ENCODE assay signal across 26 mouse cellular contexts in genomic region chr17:14186176-14186575, GRCm38 (mm10). TPM values are rescaled to one million over a fixed set of nuclear protein-coding genes. Genes with fewer than 3 reads are reported as not detected.
DNase-seq lines count a peak whose midpoint lies in the region; ATAC-seq and TF ChIP-seq lines count a peak whose summit lies in the region.
"Had no signal": no experiment of that assay in that cellular context is flagged by ENCODE, and none has a peak within 500 bp of the region (broad histone marks: within the 10 kb centered on the region; RNA-seq: fewer than 3 reads in every experiment).

No protein-coding gene starts in this region.

- H3K9ac ChIP-seq in hindbrain, postnatal 0 days (replicated peaks; ENCODE audit: low read length), result no peak overlapping the region
- H3K9ac ChIP-seq: embryonic facial prominence, embryonic 13.5 days; hindbrain, embryonic 13.5 days; liver, embryonic 12.5 days; liver, postnatal 0 days; midbrain, embryonic 13.5 days; neural tube, embryonic 13.5 days had no signal

- 58% methylated on average over 3 of the region's 3 CpGs for WGBS in hindbrain, postnatal 0 days
- 86% methylated on average over 3 of the region's 3 CpGs for WGBS in hindbrain, embryonic 10.5 days

- H3K4me2 ChIP-seq in hindbrain, postnatal 0 days (ENCODE audit: low read depth, low read length), result no peak overlapping the region
- H3K4me2 ChIP-seq: embryonic facial prominence, embryonic 13.5 days; hindbrain, embryonic 13.5 days; liver, embryonic 12.5 days; midbrain, embryonic 13.5 days; neural tube, embryonic 13.5 days had no signal

- no peaks in the 10 kb centered on the region for H3K9me3 ChIP-seq in hindbrain, postnatal 0 days (ENCODE audit: low read length)
- H3K9me3 ChIP-seq in hindbrain, embryonic 10.5 days, result no peaks in the 10 kb centered on the region
- H3K9me3 ChIP-seq: hindbrain, embryonic 13.5 days; liver, embryonic 12.5 days; midbrain, embryonic 13.5 days; neural tube, embryonic 13.5 days had no signal

- H3K27ac ChIP-seq in gastrocnemius, adult 2 months, result 0 out of 2 replicates have a peak overlapping the region, but pooled peaks have one; percentile 24
- no peak overlapping the region for H3K27ac ChIP-seq in hindbrain, postnatal 0 days
- H3K27ac ChIP-seq in hindbrain, embryonic 10.5 days, result no peak overlapping the region
- H3K27ac ChIP-seq: embryonic facial prominence, embryonic 13.5 days; heart, adult 2 months; hindbrain, embryonic 13.5 days; liver, embryonic 12.5 days; macrophage; midbrain, embryonic 13.5 days; neural tube, embryonic 13.5 days had no signal

- DNase-seq in gastrocnemius, adult 2 months, result peak; percentile 51
- DNase-seq in gastrocnemius, postnatal 4 days (ENCODE audit: low spot score in 2 of 2), result no peak
- DNase-seq in hindbrain, postnatal 0 days (ENCODE audit: low spot score), result peak; percentile 31
- DNase-seq in hindbrain, embryonic 10.5 days (ENCODE audit: low spot score), result no peak
- peak; percentile 24 for DNase-seq in adipocyte (ENCODE audit: low spot score)
- DNase-seq in heart, postnatal 4 days, result peak; percentile 27
- DNase-seq in left cerebral cortex, postnatal 4 days, result no peak
- DNase-seq: adrenal gland, postnatal 14 days; B cell, adult 2 months; cerebellum, adult 11 months; cerebellum, adult 9-11 months; kidney, postnatal 14 days; liver, postnatal 0 days; thymus, postnatal 4 days had no signal

- no peaks in the 10 kb centered on the region for H3K36me3 ChIP-seq in hindbrain, postnatal 0 days (ENCODE audit: insufficient read depth, low read length)
- H3K36me3 ChIP-seq in hindbrain, embryonic 10.5 days, result no peaks in the 10 kb centered on the region
- H3K36me3 ChIP-seq: embryonic facial prominence, embryonic 13.5 days; hindbrain, embryonic 13.5 days; liver, embryonic 12.5 days; midbrain, embryonic 13.5 days; neural tube, embryonic 13.5 days had no signal

- H3K27me3 ChIP-seq in hindbrain, postnatal 0 days (ENCODE audit: insufficient read depth, low read length), result no peaks in the 10 kb centered on the region
- H3K27me3 ChIP-seq in hindbrain, embryonic 10.5 days (ENCODE audit: insufficient read depth, poor library complexity, severe bottlenecking), result 0 out of 2 replicates have a peak, but pooled peaks cover 1% of the 10 kb centered on the region
- H3K27me3 ChIP-seq: embryonic facial prominence, embryonic 13.5 days; midbrain, embryonic 13.5 days; neural tube, embryonic 13.5 days had no signal

- no peak for TF ChIP-seq CTCF in gastrocnemius, adult 2 months (IDR thresholded peaks at IDR 0.05)
- no peak for TF ChIP-seq CTCF in hindbrain, postnatal 0 days (IDR thresholded peaks at IDR 0.05; ENCODE audit: low read depth)

- H3K4me1 ChIP-seq in hindbrain, postnatal 0 days (ENCODE audit: insufficient read depth, low read length), result no peaks in the 10 kb centered on the region
- H3K4me1 ChIP-seq in hindbrain, embryonic 10.5 days (replicated peaks), result no peaks in the 10 kb centered on the region
- H3K4me1 ChIP-seq: liver, embryonic 12.5 days; midbrain, embryonic 13.5 days; neural tube, embryonic 13.5 days had no signal

- ATAC-seq in hindbrain, postnatal 0 days, result no peak
- ATAC-seq in erythroid progenitor cell, adult 5-6 weeks (replicated peaks; ENCODE audit: low FRiP score, poor library complexity, severe bottlenecking), result no peak
- ATAC-seq: intestine, postnatal 0 days; liver, embryonic 12.5 days; liver, postnatal 0 days; lung, postnatal 0 days; midbrain, embryonic 13.5 days had no signal

- intact Hi-C loops in gastrocnemius, adult 2 months (cut with DNase I), result no loop called here
- intact Hi-C loops in left cerebral cortex, postnatal 4 days (cut with DNase I), result no loop called here

- no peak overlapping the region for H3K4me3 ChIP-seq in gastrocnemius, adult 2 months
- no peak overlapping the region for H3K4me3 ChIP-seq in hindbrain, postnatal 0 days (ENCODE audit: low read length)
- H3K4me3 ChIP-seq in hindbrain, embryonic 10.5 days, result no peak overlapping the region
- H3K4me3 ChIP-seq: embryonic facial prominence, embryonic 13.5 days; heart, adult 2 months; hindbrain, embryonic 13.5 days; liver, embryonic 12.5 days; midbrain, embryonic 13.5 days; neural tube, embryonic 13.5 days had no signal

RNA-seq across cellular contexts. Expression of gene Dact2, which starts 17.9 kb away (rescaled TPM):
- 1 to 10 TPM; 2.3 to 2.7 TPM for total RNA-seq in gastrocnemius, adult 2 months (2021)
- total RNA-seq in gastrocnemius, postnatal 4 days (2021), result 1 to 10 TPM; 4.7 to 5.1 TPM
- total RNA-seq in hindbrain, postnatal 0 days (2014; rRNA removed), result 18.6 and 25.3 TPM in 2 replicates
- 2.0 and 2.1 TPM in 2 replicates for polyA plus RNA-seq in hindbrain, postnatal 0 days (2015; fragmentation: Nextera tagmentation; extraction: Ambion mirVana)
- polyA plus RNA-seq in hindbrain, embryonic 10.5 days (2016; fragmentation: Nextera tagmentation; extraction: Ambion mirVana), result 0.33 and 0.46 TPM in 2 replicates
- total RNA-seq in heart, postnatal 4 days (2021), result 1 to 10 TPM; 1.8 to 1.9 TPM
- 10 to 100 TPM in 1 of 2 experiments, 1 to 10 TPM in 1; 9.4 to 13.1 TPM for total RNA-seq in left cerebral cortex, postnatal 4 days (2021)
- total RNA-seq in erythroid progenitor cell, adult 5-6 weeks (2015; ENCODE audit: low replicate concordance), result not detected in 2 replicates
- total RNA-seq in erythroid progenitor cell, adult 5-6 weeks (2017; ENCODE audit: low replicate concordance), result not detected in 2 replicates
- total RNA-seq: common myeloid progenitor, adult 5-6 weeks; megakaryocyte-erythroid progenitor cell, adult 5-6 weeks had no signal
- polyA plus RNA-seq: macrophage had no signal

Comparison
In these comparisons a context has a peak if more than half of its experiments do, and no peak if none do; other contexts are left out.
1. DNase-seq: peak in gastrocnemius, adult 2 months (single experiment), hindbrain, postnatal 0 days (single experiment), adipocyte (single experiment) and heart, postnatal 4 days (single experiment); none in gastrocnemius, postnatal 4 days (0 of 2), hindbrain, embryonic 10.5 days (single experiment) and left cerebral cortex, postnatal 4 days (single experiment).